Comparison of ENCODE assay signal across 11 mouse cellular contexts in genomic region chr7:16146489-16147410, GRCm38 (mm10). TPM values are rescaled to one million over a fixed set of nuclear protein-coding genes. Genes with fewer than 3 reads are reported as not detected.
A peak's percentile ranks its signal among the peaks of the same experiment; 100 is the strongest.
DNase-seq lines count a peak whose midpoint lies in the region; ATAC-seq and TF ChIP-seq lines count a peak whose summit lies in the region.
"Had no signal": no experiment of that assay in that cellular context is flagged by ENCODE, and none has a peak within 500 bp of the region (broad histone marks: within the 10 kb centered on the region; RNA-seq: fewer than 3 reads in every experiment).

No protein-coding gene starts in this region.

- TF ChIP-seq CTCF in left cerebral cortex, adult 2 months (IDR thresholded peaks at IDR 0.05): no peak
- no peak for TF ChIP-seq CTCF in forebrain, postnatal 0 days (IDR thresholded peaks at IDR 0.05; ENCODE audit: low read depth)

- whole genome bisulfite sequencing in forebrain, postnatal 0 days: 23% methylated on average over 27 of the region's 27 CpGs
- WGBS in heart, embryonic 11.5 days (ENCODE audit: insufficient replicate concordance): 30% methylated on average over 27 of the region's 27 CpGs

- H3K27me3 ChIP-seq in forebrain, postnatal 0 days (ENCODE audit: insufficient read depth, low read length): no peaks in the 10 kb centered on the region
- peaks cover 31% of the 10 kb centered on the region for H3K27me3 ChIP-seq in heart, embryonic 11.5 days (ENCODE audit: control insufficient read depth, insufficient read depth, low read length)

- no peak overlapping the region; the same call in 1 of the 2 replicates for H3K9ac ChIP-seq in forebrain, postnatal 0 days
- H3K9ac ChIP-seq in heart, embryonic 11.5 days (ENCODE audit: low read depth, low read length): no peak overlapping the region
- H3K9ac ChIP-seq: heart, embryonic 15.5 days had no signal

- H3K4me2 ChIP-seq in forebrain, postnatal 0 days (ENCODE audit: low read depth): no peak overlapping the region
- H3K4me2 ChIP-seq in heart, embryonic 11.5 days: no peak overlapping the region
- H3K4me2 ChIP-seq: heart, embryonic 15.5 days; liver, embryonic 11.5 days had no signal

- H3K4me3 ChIP-seq in left cerebral cortex, adult 2 months: 0 out of 2 replicates have a peak overlapping the region, but pooled peaks have one; percentile 9
- no peak overlapping the region for H3K4me3 ChIP-seq in forebrain, postnatal 0 days (ENCODE audit: low read depth, low read length)
- no peak overlapping the region for H3K4me3 ChIP-seq in heart, embryonic 11.5 days (ENCODE audit: low read depth, low read length)
- H3K4me3 ChIP-seq: heart, embryonic 15.5 days had no signal

- peak overlapping the region; percentile 86 for H3K27ac ChIP-seq in left cerebral cortex, adult 2 months
- H3K27ac ChIP-seq in forebrain, postnatal 0 days (ENCODE audit: low read depth, low read length): no peak overlapping the region
- no peak overlapping the region for H3K27ac ChIP-seq in heart, embryonic 11.5 days (ENCODE audit: low read depth, low read length)
- H3K27ac ChIP-seq: heart, embryonic 15.5 days; macrophage had no signal

- peak; percentile 69 to 80 for DNase-seq in left cerebral cortex, adult 2 months (ENCODE audit: extremely low spot score in 1 of 2, low spot score in 2 of 2)
- no peak for DNase-seq in left cerebral cortex, adult 11 months (ENCODE audit: low spot score)
- peak; percentile 65 to 72 for DNase-seq in cerebellum, postnatal 14 days
- DNase-seq in forebrain, postnatal 0 days: peak; percentile 39
- DNase-seq in right cerebral cortex, postnatal 10 days (ENCODE audit: low spot score in 2 of 2): peak; percentile 82 to 85
- no peak for DNase-seq in T-cell, adult 2 months (ENCODE audit: low spot score)
- no peak for DNase-seq in lung, postnatal 4 days

- H3K9me3 ChIP-seq in forebrain, postnatal 0 days (ENCODE audit: low read length): no peaks in the 10 kb centered on the region
- no peaks in the 10 kb centered on the region for H3K9me3 ChIP-seq in heart, embryonic 11.5 days (replicated peaks; ENCODE audit: control insufficient read depth, low read length)
- H3K9me3 ChIP-seq: heart, embryonic 15.5 days had no signal

- ATAC-seq in forebrain, postnatal 0 days: peak; percentile 52
- no peak for ATAC-seq in heart, embryonic 11.5 days (replicated peaks; ENCODE audit: insufficient number of reproducible peaks, low FRiP score, low TSS enrichment)

- intact Hi-C loops in left cerebral cortex, adult 2 months (cut with DNase I): no loop called here

- H3K4me1 ChIP-seq in forebrain, postnatal 0 days (ENCODE audit: insufficient read depth): peaks cover 20% of the 10 kb centered on the region
- no peaks in the 10 kb centered on the region for H3K4me1 ChIP-seq in heart, embryonic 11.5 days (ENCODE audit: control insufficient read depth, insufficient read depth, low read length)
- H3K4me1 ChIP-seq: heart, embryonic 15.5 days had no signal

- peaks cover 15% of the 10 kb centered on the region for H3K36me3 ChIP-seq in forebrain, postnatal 0 days (ENCODE audit: insufficient read depth)
- no peaks in the 10 kb centered on the region for H3K36me3 ChIP-seq in heart, embryonic 11.5 days (ENCODE audit: control insufficient read depth, insufficient read depth, low read length)
- H3K36me3 ChIP-seq: heart, embryonic 15.5 days had no signal

RNA-seq across cellular contexts. Expression of gene Slc8a2, which starts 17.1 kb away (rescaled TPM):
- 100 to 1,000 TPM; 226 TPM for total RNA-seq in left cerebral cortex, adult 2 months (2021)
- total RNA-seq in forebrain, postnatal 0 days (2014; rRNA removed): 52.4 and 55.8 TPM in 2 replicates
- polyA plus RNA-seq in forebrain, postnatal 0 days (2015; fragmentation: Nextera tagmentation; extraction: Ambion mirVana): 0.77 and 0.99 TPM in 2 replicates
- 0.11 and 0.17 TPM in 2 replicates for polyA plus RNA-seq in heart, embryonic 11.5 days (2014; fragmentation: Nextera tagmentation; extraction: Ambion mirVana)
- polyA plus RNA-seq: macrophage had no signal

RNA-seq across cellular contexts. Expression of gene Kptn, which starts 27.1 kb away (rescaled TPM):
- total RNA-seq in left cerebral cortex, adult 2 months (2021): 10 to 100 TPM; 42.9 to 46.3 TPM
- 47.4 and 53.7 TPM in 2 replicates for total RNA-seq in forebrain, postnatal 0 days (2014; rRNA removed)
- polyA plus RNA-seq in forebrain, postnatal 0 days (2015; fragmentation: Nextera tagmentation; extraction: Ambion mirVana): 27.4 and 37.2 TPM in 2 replicates
- polyA plus RNA-seq in heart, embryonic 11.5 days (2014; fragmentation: Nextera tagmentation; extraction: Ambion mirVana): 26.4 and 29.5 TPM in 2 replicates

RNA-seq across cellular contexts. Expression of gene Meis3, which starts 28.1 kb away (rescaled TPM):
- total RNA-seq in left cerebral cortex, adult 2 months (2021): 10 to 100 TPM; 39.8 to 42.6 TPM
- total RNA-seq in forebrain, postnatal 0 days (2014; rRNA removed): 98.6 and 100 TPM in 2 replicates
- polyA plus RNA-seq in forebrain, postnatal 0 days (2015; fragmentation: Nextera tagmentation; extraction: Ambion mirVana): 86.4 and 90.9 TPM in 2 replicates
- 19.7 and 22.8 TPM in 2 replicates for polyA plus RNA-seq in heart, embryonic 11.5 days (2014; fragmentation: Nextera tagmentation; extraction: Ambion mirVana)

RNA-seq across cellular contexts. Expression of gene Napa, which starts 48.5 kb away (rescaled TPM):
- total RNA-seq in left cerebral cortex, adult 2 months (2021): 100 to 1,000 TPM; 269 to 280 TPM
- total RNA-seq in forebrain, postnatal 0 days (2014; rRNA removed): 159 and 270 TPM in 2 replicates
- 211 and 222 TPM in 2 replicates for polyA plus RNA-seq in forebrain, postnatal 0 days (2015; fragmentation: Nextera tagmentation; extraction: Ambion mirVana)
- 158 and 168 TPM in 2 replicates for polyA plus RNA-seq in heart, embryonic 11.5 days (2014; fragmentation: Nextera tagmentation; extraction: Ambion mirVana)

Comparison
In these comparisons a context has a peak if more than half of its experiments do, and no peak if none do; other contexts are left out.
1. DNase-seq: peak in left cerebral cortex, adult 2 months (2 of 2), cerebellum, postnatal 14 days (2 of 2), forebrain, postnatal 0 days (single experiment) and right cerebral cortex, postnatal 10 days (2 of 2); none in left cerebral cortex, adult 11 months (single experiment), T-cell, adult 2 months (single experiment) and lung, postnatal 4 days (0 of 2).